Mouse (Mus musculus) intestine, postnatal 0 days (tissue): ENCODE results near the gene P2rx2. TPM values are rescaled to one million over a fixed set of nuclear protein-coding genes. Genes with fewer than 3 reads are reported as not detected.

Experiments
- ATAC-seq: fragments of 200-750 bp; cut with Nextera tagmentation; 2 replicates; pipeline ENCODE4 v1.8.0; 2017; ENCODE audit warnings: mild to moderate bottlenecking, moderate TSS enrichment, moderate library complexity
- H3K27ac ChIP-seq: fragments of 300-500 bp; sonication (generic); 2 replicates; pipeline ENCODE4 v1.5.1; 2014; ENCODE audit warnings: mild to moderate bottlenecking, low read depth, low read length, moderate library complexity
- H3K27me3 ChIP-seq: fragments of 300-500 bp; sonication (generic); replicated peaks from 2 replicates; pipeline ENCODE4 v1.6.1; 2014; ENCODE audit warnings: low read length, mixed read lengths; ENCODE audit not compliant: control insufficient read depth, insufficient read depth
- H3K36me3 ChIP-seq: fragments of 300-500 bp; sonication (generic); 2 replicates; pipeline ENCODE4 v1.6.1; 2014; ENCODE audit warnings: mild to moderate bottlenecking, moderate library complexity; ENCODE audit not compliant: control insufficient read depth, insufficient read depth
- H3K4me1 ChIP-seq: fragments of 300-500 bp; sonication (generic); replicated peaks from 2 replicates; pipeline ENCODE4 v1.6.1; 2014; ENCODE audit warnings: antibody characterized with exemption, low read length, mixed read lengths; ENCODE audit not compliant: control insufficient read depth, insufficient read depth
- H3K4me2 ChIP-seq: fragments of 300-500 bp; sonication (generic); replicated peaks from 2 replicates; pipeline ENCODE4 v1.6.1; 2014; ENCODE audit warnings: low read depth, mild to moderate bottlenecking, moderate library complexity
- H3K4me3 ChIP-seq: fragments of 300-500 bp; sonication (generic); 2 replicates; pipeline ENCODE4 v1.5.1; 2014; ENCODE audit warnings: low read depth, low read length
- H3K9ac ChIP-seq: fragments of 300-500 bp; sonication (generic); 2 replicates; pipeline ENCODE4 v1.6.1; 2014; ENCODE audit warnings: mild to moderate bottlenecking, low read depth, low read length
- H3K9me3 ChIP-seq: fragments of 300-500 bp; sonication (generic); 2 replicates; pipeline ENCODE4 v1.6.1; 2016; ENCODE audit warnings: mixed run types; ENCODE audit not compliant: control insufficient read depth
- CTCF ChIP-seq: sonication (generic); IDR thresholded peaks from 2 replicates; pipeline ENCODE4 v1.5.1; 2016; ENCODE audit warnings: low read depth, mild to moderate bottlenecking, control low read depth, antibody characterized with exemption, moderate library complexity
- WGBS: fragments of 180-500 bp; shearing (Covaris S2); extraction: QIAGEN DNeasy Blood & Tissue Kit; methylation state at CpG from one replicate; pipeline ENCODE4 v1.1.7; 2014; 5-methylcytosine and 5-hydroxymethylcytosine counted together
- polyA plus RNA-seq: library from polyadenylated mRNA; unstranded; fragments of >200 nt; fragmentation: Nextera tagmentation; extraction: Ambion mirVana; gene quantifications from 2 replicates; pipeline ENCODE4 v1.2.1, GENCODE M21; 2015

P2rx2 gene
- polyA plus RNA-seq, 1 experiment from 2014 or later = 1.6 TPM

DNA sequence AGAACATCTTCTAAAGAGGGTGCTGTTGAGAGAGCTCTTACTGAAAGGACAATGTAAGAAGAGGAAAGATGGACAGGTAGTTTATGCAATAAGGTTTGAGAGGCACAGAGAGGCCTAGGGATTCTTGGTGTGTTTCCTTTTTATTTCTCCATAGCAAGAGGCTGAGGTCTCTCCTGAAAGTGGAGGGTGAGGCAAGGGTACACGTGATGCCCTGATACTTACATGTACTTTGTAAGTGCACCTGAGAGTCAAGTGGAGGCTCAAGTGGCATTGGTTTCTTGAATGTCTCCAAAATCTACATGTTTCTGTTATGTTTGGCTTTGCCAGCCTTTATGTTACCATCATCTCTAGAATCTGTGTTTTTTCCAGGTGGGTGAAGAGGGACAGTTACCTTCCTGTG, 46.4 kb downstream of the P2rx2 start:
- H3K9ac ChIP-seq = no peak overlapping the region
- 81% methylated on average over 1 of the region's 1 CpGs for WGBS
- ATAC-seq = no peak
- H3K27ac ChIP-seq = no peak overlapping the region
- peaks cover 33% of the 10 kb centered on the region for H3K36me3 ChIP-seq
- H3K27me3 ChIP-seq = no peaks in the 10 kb centered on the region
- H3K4me1 ChIP-seq = no peaks in the 10 kb centered on the region
- H3K4me2 ChIP-seq = no peak overlapping the region
- no peaks in the 10 kb centered on the region for H3K9me3 ChIP-seq
- no peak for TF ChIP-seq CTCF
- H3K4me3 ChIP-seq = no peak overlapping the region

DNA sequence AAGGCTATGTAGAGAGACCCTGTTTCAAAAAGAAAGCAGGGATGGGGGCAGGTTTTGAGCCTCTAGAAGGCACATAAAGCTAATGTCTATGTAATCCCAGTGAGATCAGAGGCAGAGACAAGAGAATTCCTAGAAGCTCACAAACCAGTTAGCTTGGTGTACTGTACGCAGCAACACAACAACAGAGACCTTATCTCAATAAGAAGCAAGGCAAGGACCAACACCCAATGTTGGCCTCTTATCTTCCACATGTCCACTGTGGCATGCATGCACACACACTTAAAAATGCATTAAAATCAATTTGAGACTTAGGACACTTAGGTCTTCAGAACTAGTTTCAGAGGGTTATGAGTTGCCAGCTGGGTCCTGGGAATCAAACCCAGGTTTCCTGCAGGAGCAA, 51.4 kb downstream of the P2rx2 start:
- 96% methylated on average over 1 of the region's 1 CpGs for WGBS
- Histone ChIP-seq H3K4me1 (no peaks in the 10 kb centered on the region), H3K4me3 (no peak overlapping the region), H3K27me3 (no peaks in the 10 kb centered on the region), H3K27ac (no peak overlapping the region), H3K36me3 (peaks cover 18% of the 10 kb centered on the region), H3K9me3 (no peaks in the 10 kb centered on the region), H3K4me2 (no peak overlapping the region), H3K9ac (no peak overlapping the region)
- TF ChIP-seq CTCF = no peak
- ATAC-seq = no peak

Other genes starting within 250 kb of the P2rx2 start
- 0.25 and 0.52 TPM in 2 replicates for gene Gm35315, start 248.8 kb downstream of the P2rx2 start, polyA plus RNA-seq
- 0.63 and 0.78 TPM in 2 replicates for gene Plcxd1, start 243.2 kb downstream of the P2rx2 start, polyA plus RNA-seq
- gene Gtpbp6, start 235.0 kb downstream of the P2rx2 start, polyA plus RNA-seq = 14.9 and 15.2 TPM in 2 replicates
- 2.0 TPM in 2 replicates for gene Zfp605, start 233.1 kb downstream of the P2rx2 start, polyA plus RNA-seq
- 23.6 and 26.2 TPM in 2 replicates for gene Chfr, start 207.4 kb downstream of the P2rx2 start, polyA plus RNA-seq
- 8.1 and 9.1 TPM in 2 replicates for gene Golga3, start 166.5 kb downstream of the P2rx2 start, polyA plus RNA-seq
- 8.7 and 9.5 TPM in 2 replicates for gene Ankle2, start 112.2 kb downstream of the P2rx2 start, polyA plus RNA-seq
- 25.5 and 26.4 TPM in 2 replicates for gene Pgam5, start 73.3 kb downstream of the P2rx2 start, polyA plus RNA-seq
- gene Pxmp2, start 57.0 kb downstream of the P2rx2 start, polyA plus RNA-seq = 5.8 and 6.3 TPM in 2 replicates
- 4.7 and 5.1 TPM in 2 replicates for gene Pole, start 56.9 kb downstream of the P2rx2 start, polyA plus RNA-seq
- not detected in 2 replicates for gene Lrcol1, start 1.5 kb upstream of the P2rx2 start, polyA plus RNA-seq
- gene Fbrsl1, start 105.3 kb upstream of the P2rx2 start, polyA plus RNA-seq = 7.6 and 8.2 TPM in 2 replicates
- 0.24 and 0.31 TPM in 2 replicates for gene Galnt9, start 201.1 kb upstream of the P2rx2 start, polyA plus RNA-seq